Mouse (Mus musculus): ENCODE measurements at regions not wholly inside any gene's neighbourhood (a gene's known extent, or its start where the extent isn't known, plus 50 kb on each side); places are given as distances from the start of the nearest gene placed in this dataset.

GRCm38 (mm10) chr14:55301996-55302395 lies 80.2 kb downstream of the Dhrs2 start:
- DNase-seq (ENCODE audit: low spot score): no peak

- no peak for DNase-seq (ENCODE audit: low spot score)
Observed at GRCm38 (mm10) chr14:55313615-55314014, 91.8 kb downstream of the Dhrs2 start.

GRCm38 (mm10) chr14:55323897-55324296 lies 102.1 kb downstream of the Dhrs2 start:
- no peak for DNase-seq (ENCODE audit: low spot score)

GRCm38 (mm10) chr14:55324335-55324734 lies 102.5 kb downstream of the Dhrs2 start:
- DNase-seq (ENCODE audit: low spot score): no peak

GRCm38 (mm10) chr14:55333812-55334211 lies 112.0 kb downstream of the Dhrs2 start:
- no peak for DNase-seq (ENCODE audit: low spot score)

- DNase-seq (ENCODE audit: low spot score): no peak
Observed at GRCm38 (mm10) chr14:55334305-55334704, 112.5 kb downstream of the Dhrs2 start.

- no peak for DNase-seq (ENCODE audit: low spot score)
Observed at GRCm38 (mm10) chr14:55335586-55335985, 113.8 kb downstream of the Dhrs2 start.

GRCm38 (mm10) chr14:55336451-55337195 lies 114.8 kb downstream of the Dhrs2 start:
- no peak for DNase-seq (ENCODE audit: low spot score)

- no peak for DNase-seq (ENCODE audit: low spot score)
Observed at GRCm38 (mm10) chr14:55338010-55338409, 116.2 kb downstream of the Dhrs2 start.

GRCm38 (mm10) chr14:55338500-55338899 lies 116.7 kb downstream of the Dhrs2 start:
- no peak for DNase-seq (ENCODE audit: low spot score)

- no peak for DNase-seq (ENCODE audit: low spot score)
Observed at GRCm38 (mm10) chr14:55339036-55339614, 117.3 kb downstream of the Dhrs2 start.

- DNase-seq (ENCODE audit: low spot score): no peak
Observed at GRCm38 (mm10) chr14:55343341-55343740, 121.5 kb downstream of the Dhrs2 start.

- peak; percentile 18 for DNase-seq (ENCODE audit: low spot score)
Observed at GRCm38 (mm10) chr14:55343914-55344313, 122.1 kb downstream of the Dhrs2 start.

- no peak for DNase-seq (ENCODE audit: low spot score)
Observed at GRCm38 (mm10) chr14:55345091-55345490, 123.3 kb downstream of the Dhrs2 start.

- no peak for DNase-seq (ENCODE audit: low spot score)
Observed at GRCm38 (mm10) chr14:55348098-55348497, 126.3 kb downstream of the Dhrs2 start.

GRCm38 (mm10) chr14:55357258-55357657 lies 121.3 kb upstream of the Dhrs4 start:
- DNase-seq (ENCODE audit: low spot score): no peak

- DNase-seq (ENCODE audit: low spot score): no peak
Observed at GRCm38 (mm10) chr14:55358429-55358828, 120.1 kb upstream of the Dhrs4 start.

GRCm38 (mm10) chr14:55362316-55362715 lies 116.2 kb upstream of the Dhrs4 start:
- DNase-seq (ENCODE audit: low spot score): no peak

GRCm38 (mm10) chr14:55362757-55363156 lies 115.8 kb upstream of the Dhrs4 start:
- no peak for DNase-seq (ENCODE audit: low spot score)

GRCm38 (mm10) chr14:55370384-55370783 lies 108.2 kb upstream of the Dhrs4 start:
- no peak for DNase-seq (ENCODE audit: low spot score)

- no peak for DNase-seq (ENCODE audit: low spot score)
Observed at GRCm38 (mm10) chr14:55372960-55373359, 105.6 kb upstream of the Dhrs4 start.

- no peak for DNase-seq (ENCODE audit: low spot score)
Observed at GRCm38 (mm10) chr14:55386773-55387172, 91.8 kb upstream of the Dhrs4 start.

GRCm38 (mm10) chr14:55387378-55387777 lies 91.2 kb upstream of the Dhrs4 start:
- no peak for DNase-seq (ENCODE audit: low spot score)

- DNase-seq (ENCODE audit: low spot score): peak; percentile 7
Observed at GRCm38 (mm10) chr14:55392390-55392789, 86.2 kb upstream of the Dhrs4 start.
